24 mouse cellular contexts compared by ENCODE assay signal in the genomic region with DNA sequence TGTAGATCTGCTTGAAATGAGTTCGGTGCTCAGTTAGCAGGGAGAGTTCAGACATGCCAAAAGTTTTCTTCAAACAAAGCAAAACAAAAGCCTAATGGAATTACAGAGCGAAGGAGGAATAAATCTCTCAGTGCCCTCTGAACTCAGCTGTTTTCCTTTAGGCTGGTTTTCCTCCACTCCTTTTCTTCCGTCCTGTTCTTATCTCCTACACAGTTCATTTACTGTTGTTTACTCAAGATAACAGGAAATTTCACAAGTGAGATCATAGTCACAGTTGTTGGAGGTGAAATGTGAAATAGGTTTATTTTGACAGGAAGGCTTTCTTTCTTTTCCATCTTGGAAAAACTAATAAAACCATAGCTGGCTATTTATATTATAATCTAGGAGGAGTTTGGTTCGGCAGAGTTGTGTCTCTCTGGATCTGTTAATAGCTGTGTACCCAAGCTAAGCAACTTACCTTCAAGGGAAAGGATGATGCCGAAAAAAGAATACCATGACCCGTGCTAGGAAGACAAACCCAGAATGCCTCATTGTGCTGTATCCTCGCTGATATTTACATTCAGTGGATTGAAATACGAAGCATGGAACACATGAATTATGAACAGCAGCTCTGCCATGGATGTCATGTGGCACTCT.
DNase-seq lines count a peak whose midpoint lies in the region; ATAC-seq and TF ChIP-seq lines count a peak whose summit lies in the region.
"Had no signal": no experiment of that assay in that cellular context is flagged by ENCODE, and none has a peak within 500 bp of the region (broad histone marks: within the 10 kb centered on the region; RNA-seq: fewer than 3 reads in every experiment).

No protein-coding gene starts in this region.

- TF ChIP-seq CTCF in lung, postnatal 0 days (IDR thresholded peaks at IDR 0.05) = no peak
- TF ChIP-seq CTCF in stomach, postnatal 0 days (IDR thresholded peaks at IDR 0.05; ENCODE audit: low read depth) = no peak

- H3K9me3 ChIP-seq in kidney, embryonic 15.5 days (replicated peaks) = no peaks in the 10 kb centered on the region
- H3K9me3 ChIP-seq in lung, postnatal 0 days (ENCODE audit: low read length) = no peaks in the 10 kb centered on the region
- H3K9me3 ChIP-seq in intestine, embryonic 16.5 days (ENCODE audit: control insufficient read depth, low read length) = no peaks in the 10 kb centered on the region
- no peaks in the 10 kb centered on the region for H3K9me3 ChIP-seq in stomach, postnatal 0 days (ENCODE audit: control insufficient read depth, low read length)
- H3K9me3 ChIP-seq: limb, embryonic 10.5 days; liver, embryonic 13.5 days; midbrain, embryonic 12.5 days had no signal

- H3K27me3 ChIP-seq in kidney, embryonic 15.5 days = no peaks in the 10 kb centered on the region
- no peaks in the 10 kb centered on the region for H3K27me3 ChIP-seq in lung, postnatal 0 days (replicated peaks; ENCODE audit: insufficient read depth, low read length)
- H3K27me3 ChIP-seq in intestine, embryonic 16.5 days (replicated peaks; ENCODE audit: control insufficient read depth, insufficient read depth, low read length) = no peaks in the 10 kb centered on the region
- no peaks in the 10 kb centered on the region for H3K27me3 ChIP-seq in stomach, postnatal 0 days (ENCODE audit: control insufficient read depth, insufficient read depth, low read length)
- H3K27me3 ChIP-seq: liver, embryonic 13.5 days; midbrain, embryonic 12.5 days had no signal

- WGBS in kidney, embryonic 15.5 days = 14% methylated on average over 8 of the region's 8 CpGs
- 10% methylated on average over 8 of the region's 8 CpGs for WGBS in lung, postnatal 0 days
- whole genome bisulfite sequencing in intestine, embryonic 16.5 days = 31% methylated on average over 8 of the region's 8 CpGs
- 20% methylated on average over 8 of the region's 8 CpGs for WGBS in stomach, postnatal 0 days

- H3K36me3 ChIP-seq in kidney, embryonic 15.5 days = no peaks in the 10 kb centered on the region
- no peaks in the 10 kb centered on the region for H3K36me3 ChIP-seq in lung, postnatal 0 days (ENCODE audit: insufficient read depth, low read length)
- no peaks in the 10 kb centered on the region for H3K36me3 ChIP-seq in intestine, embryonic 16.5 days (ENCODE audit: control insufficient read depth, insufficient read depth, low read length)
- H3K36me3 ChIP-seq in stomach, postnatal 0 days (ENCODE audit: control insufficient read depth, insufficient read depth, low read length) = no peaks in the 10 kb centered on the region
- H3K36me3 ChIP-seq: limb, embryonic 10.5 days; liver, embryonic 13.5 days; midbrain, embryonic 12.5 days had no signal

- H3K4me3 ChIP-seq in kidney, embryonic 15.5 days (replicated peaks) = no peak overlapping the region
- no peak overlapping the region for H3K4me3 ChIP-seq in lung, postnatal 0 days (ENCODE audit: low read depth, low read length)
- no peak overlapping the region for H3K4me3 ChIP-seq in intestine, embryonic 16.5 days (ENCODE audit: low read length)
- H3K4me3 ChIP-seq in stomach, postnatal 0 days (ENCODE audit: low read depth, low read length) = no peak overlapping the region
- H3K4me3 ChIP-seq: left cerebral cortex, adult 2 months; limb, embryonic 10.5 days; liver, embryonic 13.5 days; midbrain, embryonic 12.5 days; myocyte had no signal

- H3K4me1 ChIP-seq in kidney, embryonic 15.5 days = peaks cover 19% of the 10 kb centered on the region; the same call in 1 of the 2 replicates
- H3K4me1 ChIP-seq in lung, postnatal 0 days (ENCODE audit: insufficient read depth, low read depth, low read length) = peaks cover 7% of the 10 kb centered on the region; the same call in 1 of the 2 replicates
- H3K4me1 ChIP-seq in intestine, embryonic 16.5 days (ENCODE audit: control insufficient read depth, insufficient read depth, low read length) = peaks cover 2% of the 10 kb centered on the region; the same call in 1 of the 2 replicates
- H3K4me1 ChIP-seq in stomach, postnatal 0 days (replicated peaks; ENCODE audit: control insufficient read depth, insufficient read depth) = no peaks in the 10 kb centered on the region
- H3K4me1 ChIP-seq: liver, embryonic 13.5 days; midbrain, embryonic 12.5 days had no signal

- peak; percentile 36 for ATAC-seq in kidney, embryonic 15.5 days (replicated peaks; ENCODE audit: low FRiP score)
- ATAC-seq in lung, postnatal 0 days = peak; percentile 44; the same call in 1 of the 2 replicates
- peak; percentile 97 for ATAC-seq in intestine, embryonic 16.5 days
- ATAC-seq in stomach, postnatal 0 days (ENCODE audit: low FRiP score, low TSS enrichment) = peak; percentile 49; the same call in 1 of the 2 replicates
- ATAC-seq: hindbrain, embryonic 16.5 days had no signal

- no peak overlapping the region for H3K9ac ChIP-seq in kidney, embryonic 15.5 days
- no peak overlapping the region for H3K9ac ChIP-seq in lung, postnatal 0 days (replicated peaks; ENCODE audit: low read depth)
- no peak overlapping the region for H3K9ac ChIP-seq in intestine, embryonic 16.5 days (ENCODE audit: low read depth, low read length)
- no peak overlapping the region for H3K9ac ChIP-seq in stomach, postnatal 0 days (ENCODE audit: low read length)
- H3K9ac ChIP-seq: liver, embryonic 13.5 days; midbrain, embryonic 12.5 days had no signal

- DNase-seq in kidney, adult 9 months = no peak
- DNase-seq in lung, postnatal 0 days (ENCODE audit: low spot score) = peak; percentile 21
- DNase-seq in lung, postnatal 10 days = no peak
- no peak for DNase-seq in stomach, postnatal 0 days (ENCODE audit: low spot score)
- no peak for DNase-seq in neural tube, embryonic 10.5 days (ENCODE audit: extremely low spot score, low spot score)
- DNase-seq: adrenal gland, postnatal 36 days; B cell, adult 2 months; cerebellum, adult 11-12 months; cerebellum, postnatal 25 days; gastrocnemius, postnatal 14 days; heart, adult 18-20 months; kidney, postnatal 10 days; layer of hippocampus, adult 9-11 months; liver, embryonic 13.5 days; lung, postnatal 36 days; right cerebral cortex, postnatal 14 days; spleen, adult 18-20 months had no signal

- H3K27ac ChIP-seq in kidney, embryonic 15.5 days = 0 out of 2 replicates have a peak overlapping the region, but pooled peaks have one; percentile 0
- H3K27ac ChIP-seq in lung, postnatal 0 days (ENCODE audit: low read length) = no peak overlapping the region
- no peak overlapping the region for H3K27ac ChIP-seq in intestine, embryonic 16.5 days (ENCODE audit: low read length)
- no peak overlapping the region for H3K27ac ChIP-seq in stomach, postnatal 0 days (replicated peaks)
- H3K27ac ChIP-seq: left cerebral cortex, adult 2 months; limb, embryonic 10.5 days; liver, embryonic 13.5 days; midbrain, embryonic 12.5 days had no signal

- no peak; the same call in 1 of the 2 replicates for TF ChIP-seq EP300 in lung, postnatal 0 days (IDR thresholded peaks at IDR 0.05)
- no peak for TF ChIP-seq EP300 in stomach, postnatal 0 days (optimal IDR thresholded peaks at IDR 0.05)

- no peak overlapping the region for H3K4me2 ChIP-seq in kidney, embryonic 15.5 days
- no peak overlapping the region for H3K4me2 ChIP-seq in lung, postnatal 0 days (replicated peaks; ENCODE audit: low read depth, low read length)
- peak overlapping the region; percentile 30; the same call in 1 of the 2 replicates for H3K4me2 ChIP-seq in intestine, embryonic 16.5 days (ENCODE audit: low read depth, low read length)
- H3K4me2 ChIP-seq in stomach, postnatal 0 days (replicated peaks; ENCODE audit: low read depth) = no peak overlapping the region
- H3K4me2 ChIP-seq: liver, embryonic 13.5 days; midbrain, embryonic 12.5 days had no signal

Comparison
In these comparisons a context has a peak if more than half of its experiments do, and no peak if none do; other contexts are left out.
1. ATAC-seq: peak in every context shown above with its lines; median percentile 97 in intestine, embryonic 16.5 days; 49 in stomach, postnatal 0 days; 44 in lung, postnatal 0 days; 36 in kidney, embryonic 15.5 days.